Mouse (Mus musculus) A20 (cell line): ENCODE measurements around the gene Alk.

Experiments
- DNase-seq: peaks from one replicate; pipeline ENCODE4 v3.0.0-alpha.2; 2011; ENCODE audit warnings: low read depth, low spot score

The Alk gene

GRCm38 (mm10) chr17:72265171-72266022 is 339.0 kb downstream of the Alk start:
- DNase-seq: no peak

DNA sequence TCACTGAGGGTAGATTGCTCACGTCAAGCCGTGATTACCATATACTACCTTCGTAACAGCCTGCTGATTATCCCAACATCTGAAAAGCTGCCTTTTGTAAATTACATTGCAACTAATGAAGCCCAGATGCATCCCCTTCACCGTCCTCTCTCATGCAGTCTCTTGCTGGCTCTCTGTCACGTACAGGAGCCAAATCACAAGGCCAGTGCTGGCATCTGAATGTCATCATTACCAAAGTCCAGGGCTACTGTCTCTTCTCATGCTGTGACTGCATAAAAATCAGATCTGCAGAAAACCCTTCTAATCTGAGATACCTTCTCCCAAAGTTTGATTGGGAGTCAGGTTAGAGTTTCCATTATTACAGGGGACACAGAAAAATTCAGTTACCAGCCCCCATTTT is 351.0 kb downstream of the Alk start:
- DNase-seq: no peak

- no peak for DNase-seq
Observed at GRCm38 (mm10) chr17:72251554-72251953, 352.9 kb downstream of the Alk start.

GRCm38 (mm10) chr17:72250482-72251405 is 353.7 kb downstream of the Alk start:
- no peak for DNase-seq

DNA sequence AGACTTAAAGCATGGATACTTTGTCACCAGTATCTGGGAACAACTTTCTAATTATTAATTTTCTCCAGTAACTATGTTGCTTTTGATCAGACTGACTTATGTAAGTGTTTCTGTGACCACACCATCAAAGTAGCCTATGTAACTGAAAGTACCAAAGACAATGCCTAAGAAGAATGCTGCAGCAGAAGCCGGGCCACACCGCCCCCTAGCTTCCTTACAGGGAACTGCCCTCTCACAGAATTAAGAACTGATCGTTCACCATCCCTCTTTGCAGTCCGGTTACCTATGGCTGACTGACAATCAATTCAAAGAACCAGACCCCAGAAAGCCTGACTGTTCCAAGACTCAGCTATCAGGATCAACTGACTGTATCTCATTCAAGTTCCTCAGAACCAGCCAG is 362.4 kb downstream of the Alk start:
- no peak for DNase-seq

DNA sequence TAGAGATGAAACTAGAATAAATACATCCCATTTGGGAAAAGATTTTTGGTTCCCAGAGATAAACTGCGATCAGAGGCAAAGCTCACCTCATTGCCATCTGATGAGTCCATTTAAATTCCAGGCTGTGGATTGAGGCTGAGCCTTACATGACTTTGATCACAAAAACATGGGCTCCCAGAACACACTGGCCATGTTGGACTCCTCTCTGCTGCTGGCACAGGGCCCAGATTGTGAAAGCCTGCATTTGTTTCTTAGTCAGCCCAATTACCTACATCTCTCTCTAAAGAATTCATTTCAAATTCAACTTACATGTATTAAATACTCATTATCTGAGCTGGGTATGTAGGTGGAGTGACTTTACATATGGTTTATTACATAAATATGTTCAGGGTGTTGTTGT is 367.1 kb downstream of the Alk start:
- no peak for DNase-seq

- no peak for DNase-seq
Observed at GRCm38 (mm10) chr17:72230891-72231290, 373.5 kb downstream of the Alk start.

GRCm38 (mm10) chr17:72218816-72219215 is 385.6 kb downstream of the Alk start:
- DNase-seq: no peak

DNA sequence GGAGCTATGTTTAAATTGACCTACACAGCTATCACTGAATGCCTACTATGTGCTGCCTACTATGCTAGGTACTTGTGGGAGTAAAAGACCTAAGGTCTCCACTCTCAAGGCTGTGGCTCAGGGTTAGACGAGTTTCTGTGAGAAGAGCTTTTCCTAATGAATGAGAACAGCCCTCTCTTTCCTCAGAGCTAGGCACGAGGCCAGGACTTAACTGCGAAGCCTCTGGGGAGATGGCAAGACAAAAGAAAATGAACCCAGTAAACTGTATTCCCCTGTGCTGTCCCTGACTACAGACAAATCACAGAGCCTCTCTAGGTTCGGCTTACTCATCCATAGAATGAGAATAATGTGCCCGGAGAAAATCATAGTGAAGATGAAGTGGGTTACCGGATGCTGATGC is 406.9 kb downstream of the Alk start:
- no peak for DNase-seq

- no peak for DNase-seq
Observed at GRCm38 (mm10) chr17:72194976-72195650, 409.3 kb downstream of the Alk start.

DNA sequence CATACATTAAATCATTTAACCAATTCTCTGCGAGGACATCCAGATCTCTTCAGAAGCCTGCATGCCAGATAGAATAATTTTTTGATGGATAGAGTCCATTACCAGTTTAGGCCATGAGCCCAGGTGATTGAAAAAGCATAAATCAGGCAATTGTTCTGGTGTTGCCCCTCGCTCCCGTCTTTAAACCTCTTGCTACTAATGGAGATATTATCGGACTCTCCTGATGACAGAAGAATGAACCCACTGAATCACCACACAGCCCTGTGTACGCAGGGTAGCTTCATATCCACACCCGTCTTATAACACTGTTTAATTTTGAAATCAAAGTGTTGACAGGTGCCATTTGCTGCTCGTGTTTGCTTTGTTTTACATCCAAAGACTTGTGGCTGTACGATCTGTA is 413.9 kb downstream of the Alk start:
- DNase-seq: no peak

GRCm38 (mm10) chr17:72187026-72187425 is 417.4 kb downstream of the Alk start:
- no peak for DNase-seq

- no peak for DNase-seq
Observed at GRCm38 (mm10) chr17:72182414-72182813, 422.0 kb downstream of the Alk start.

GRCm38 (mm10) chr17:72180200-72180599 is 424.2 kb downstream of the Alk start:
- no peak for DNase-seq

DNA sequence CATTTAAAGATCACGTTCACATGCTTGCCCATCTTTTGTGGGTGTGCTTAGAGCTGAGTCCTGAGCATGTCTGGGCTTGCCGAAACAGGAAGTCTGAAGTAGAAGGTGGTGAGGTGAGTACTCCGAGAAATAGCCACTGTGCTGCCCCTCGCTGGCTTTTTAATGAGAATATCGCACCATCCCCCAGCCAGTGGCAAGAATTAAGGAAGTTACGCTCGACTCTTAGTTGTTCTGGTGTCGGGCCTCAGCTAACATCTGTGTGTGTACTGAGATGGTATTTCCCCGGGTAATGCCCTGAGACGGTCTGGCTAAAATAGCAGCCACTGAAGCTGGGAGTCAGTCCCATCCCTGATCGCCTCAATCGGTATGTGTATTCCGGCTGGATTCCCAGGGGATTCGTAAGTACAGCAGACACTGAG is 424.7 kb downstream of the Alk start:
- DNase-seq: no peak

GRCm38 (mm10) chr17:72173778-72174177 is 430.6 kb downstream of the Alk start:
- no peak for DNase-seq

GRCm38 (mm10) chr17:72168152-72168551 is 436.3 kb downstream of the Alk start:
- no peak for DNase-seq

DNA sequence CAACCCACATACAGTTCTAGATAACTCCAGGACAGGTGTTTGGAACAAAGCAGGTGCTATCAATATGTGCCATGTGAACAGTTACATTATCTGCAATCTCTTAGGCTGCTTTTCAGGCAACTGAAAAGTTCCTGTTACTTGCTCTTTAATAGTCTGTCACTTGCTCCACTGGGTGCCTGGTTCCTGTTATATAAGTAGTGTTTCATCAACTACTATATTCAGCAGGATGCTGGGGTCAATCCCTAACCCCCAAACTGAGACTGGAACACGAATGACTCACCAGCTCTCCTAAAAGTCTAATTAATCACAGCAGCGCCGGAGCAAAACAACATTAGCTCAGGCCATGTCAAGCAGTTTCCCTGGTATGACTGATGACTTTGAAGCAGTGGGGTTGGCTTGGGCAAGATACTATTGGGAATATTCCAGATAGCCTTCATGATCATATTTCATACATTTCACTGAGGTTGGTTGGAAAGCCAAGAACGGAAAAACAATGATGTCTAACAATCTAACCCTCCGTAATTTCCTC is 445.5 kb downstream of the Alk start:
- DNase-seq: no peak

DNA sequence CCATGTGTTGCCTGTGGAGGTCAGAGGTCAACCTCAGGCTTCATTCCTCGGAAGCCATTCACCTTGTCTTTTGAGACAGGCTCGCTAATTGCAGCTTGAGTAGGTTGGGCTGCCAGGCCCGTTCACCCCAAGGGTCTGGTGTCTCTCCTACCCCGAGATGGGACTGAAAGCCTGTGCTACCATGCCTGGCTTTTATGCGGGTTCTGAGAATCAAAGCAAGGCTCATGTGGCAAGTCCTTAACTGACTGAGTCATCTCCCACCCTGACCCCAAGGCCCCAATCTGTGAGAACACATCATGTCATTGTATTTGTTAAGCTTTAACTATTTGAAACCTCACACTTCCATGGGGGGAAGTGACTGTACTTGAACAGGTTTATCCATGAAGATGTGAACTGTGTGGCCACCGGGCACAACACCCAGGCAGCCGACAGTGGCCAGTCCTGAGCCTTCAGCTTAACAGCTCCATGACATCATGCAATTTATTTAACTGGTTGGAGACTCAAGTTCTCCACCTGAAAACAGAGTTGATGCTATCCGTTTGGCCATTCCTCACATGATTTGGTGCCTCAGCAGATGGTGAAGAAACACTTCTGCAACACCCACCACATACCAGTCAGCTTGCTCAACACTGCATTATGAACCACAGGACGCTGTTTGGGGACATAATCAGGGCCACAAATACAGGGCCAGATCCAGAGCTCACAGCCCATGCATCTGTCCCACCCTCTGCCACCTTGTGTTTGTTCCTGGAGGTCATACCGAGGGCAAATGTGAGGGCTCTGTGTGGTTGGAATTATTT is 446.4 kb downstream of the Alk start:
- no peak for DNase-seq

GRCm38 (mm10) chr17:72153038-72153437 is 451.4 kb downstream of the Alk start:
- DNase-seq: no peak
